Mouse (Mus musculus): ENCODE measurements around the gene Lrrc47. TPM values are rescaled to one million over a fixed set of nuclear protein-coding genes. Genes with fewer than 3 reads are reported as not detected.
A peak's percentile ranks its signal among the peaks of the same experiment; 100 is the strongest.

Lrrc47 gene
- polyA plus RNA-seq (2014; fragmentation: Nextera tagmentation; extraction: Ambion mirVana): 11.9 TPM in 2 replicates

DNA sequence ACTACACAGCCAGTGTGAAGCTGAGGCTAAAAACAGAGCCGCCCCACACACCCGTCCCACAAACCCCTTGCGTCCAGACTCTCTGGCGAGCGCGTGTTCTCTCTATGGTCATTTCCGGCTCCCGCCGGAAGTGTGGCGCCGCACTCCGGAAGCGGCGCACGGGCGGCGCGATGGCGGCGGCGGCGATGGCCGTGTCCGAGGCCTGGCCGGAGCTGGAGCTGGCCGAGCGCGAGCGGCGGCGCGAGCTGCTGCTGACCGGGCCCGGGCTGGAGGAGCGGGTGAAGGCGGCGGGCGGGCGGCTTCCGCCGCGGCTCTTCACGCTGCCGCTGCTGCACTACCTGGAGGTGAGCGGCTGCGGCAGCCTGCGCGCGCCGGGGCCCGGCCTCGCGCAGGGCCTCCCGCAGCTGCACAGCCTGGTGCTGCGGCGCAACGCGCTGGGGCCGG lies at the start of gene Lrrc47:
TSS of gene Lrrc47 (plus strand) at position 86 of the 444 bp plus-strand sequence.
- no peaks in the 10 kb centered on the region for H3K27me3 ChIP-seq (ENCODE audit: control insufficient read depth, insufficient read depth, low read length)
- H3K4me2 ChIP-seq (ENCODE audit: low read depth, low read length): peak within 1 kb of the TSS; percentile 92
- peak within 1 kb of the TSS; percentile 100 for H3K4me3 ChIP-seq (ENCODE audit: low read depth, low read length)
- peak within 1 kb of the TSS; percentile 41; the same call in 1 of the 2 replicates for H3K27ac ChIP-seq (replicated peaks; ENCODE audit: low read depth, low read length)
- H3K9me3 ChIP-seq (replicated peaks; ENCODE audit: control insufficient read depth, low read length): no peaks in the 10 kb centered on the region
- DNase-seq (ENCODE audit: low spot score) (peak; percentile 91), ATAC-seq (replicated peaks; ENCODE audit: insufficient number of reproducible peaks, low FRiP score, low TSS enrichment, low read depth) (peak; percentile 93)
- H3K9ac ChIP-seq (replicated peaks; ENCODE audit: low read length): peak within 1 kb of the TSS; percentile 95
- WGBS: under 1% methylated on average over 40 of the region's 59 CpGs
- no peaks in the 10 kb centered on the region; the same call in 1 of the 2 replicates for H3K4me1 ChIP-seq (ENCODE audit: control insufficient read depth, insufficient read depth, low read length)
- no peaks in the 10 kb centered on the region for H3K36me3 ChIP-seq (replicated peaks; ENCODE audit: control insufficient read depth, insufficient read depth, low read depth, low read length)

GRCm38 (mm10) chr4:153962631-153963030 lies 48.9 kb upstream of the Lrrc47 start:
- no peak overlapping the region for H3K4me2 ChIP-seq (ENCODE audit: low read depth, low read length)
- DNase-seq (ENCODE audit: low spot score) (no peak), ATAC-seq (replicated peaks; ENCODE audit: insufficient number of reproducible peaks, low FRiP score, low TSS enrichment, low read depth) (no peak)
- H3K27me3 ChIP-seq (ENCODE audit: control insufficient read depth, insufficient read depth, low read length): no peaks in the 10 kb centered on the region
- H3K9me3 ChIP-seq (replicated peaks; ENCODE audit: control insufficient read depth, low read length): no peaks in the 10 kb centered on the region
- WGBS: 85% methylated on average over 7 of the region's 7 CpGs
- H3K4me1 ChIP-seq (ENCODE audit: control insufficient read depth, insufficient read depth, low read length): no peaks in the 10 kb centered on the region
- H3K36me3 ChIP-seq (replicated peaks; ENCODE audit: control insufficient read depth, insufficient read depth, low read depth, low read length): peaks cover 5% of the 10 kb centered on the region
- H3K27ac ChIP-seq (replicated peaks; ENCODE audit: low read depth, low read length): no peak overlapping the region
- H3K4me3 ChIP-seq (ENCODE audit: low read depth, low read length): no peak overlapping the region
- no peak overlapping the region for H3K9ac ChIP-seq (replicated peaks; ENCODE audit: low read length)

DNA sequence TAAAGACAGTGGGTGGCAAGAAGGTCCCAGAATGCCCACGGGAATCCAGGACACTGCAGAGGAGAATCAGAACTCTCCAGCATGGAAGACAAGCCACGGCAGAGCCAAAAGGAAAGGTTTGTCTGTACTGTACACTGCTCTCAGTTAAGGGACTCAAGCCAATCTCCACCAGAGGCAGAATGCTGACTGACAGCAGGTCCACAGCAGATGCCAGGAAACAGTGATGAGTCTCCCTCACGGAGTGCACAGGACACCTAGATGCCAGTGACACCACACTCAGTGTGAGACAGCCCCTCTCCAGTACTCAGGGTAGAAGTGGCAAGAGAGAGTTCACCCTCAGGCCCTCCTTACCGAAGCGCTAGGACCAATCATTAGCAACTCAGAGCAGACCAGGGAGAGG lies 44.9 kb upstream of the Lrrc47 start:
- no peaks in the 10 kb centered on the region; the same call in none of the 2 replicates for H3K36me3 ChIP-seq (replicated peaks; ENCODE audit: control insufficient read depth, insufficient read depth, low read depth, low read length)
- no peak for ATAC-seq (replicated peaks; ENCODE audit: insufficient number of reproducible peaks, low FRiP score, low TSS enrichment, low read depth)
- 80% methylated on average over 5 of the region's 5 CpGs for WGBS

GRCm38 (mm10) chr4:153967556-153967955 lies 44.0 kb upstream of the Lrrc47 start:
- 90% methylated on average over 2 of the region's 2 CpGs for WGBS
- H3K9ac ChIP-seq (replicated peaks; ENCODE audit: low read length): no peak overlapping the region

More for the DNA sequence above, 44.9 kb upstream of the Lrrc47 start:
- Histone ChIP-seq H3K4me1 (ENCODE audit: control insufficient read depth, insufficient read depth, low read length) (no peaks in the 10 kb centered on the region), H3K27ac (replicated peaks; ENCODE audit: low read depth, low read length) (no peak overlapping the region), H3K9me3 (replicated peaks; ENCODE audit: control insufficient read depth, low read length) (no peaks in the 10 kb centered on the region), H3K27me3 (ENCODE audit: control insufficient read depth, insufficient read depth, low read length) (no peaks in the 10 kb centered on the region), H3K4me2 (ENCODE audit: low read depth, low read length) (no peak overlapping the region), H3K9ac (replicated peaks; ENCODE audit: low read length) (no peak overlapping the region), H3K4me3 (ENCODE audit: low read depth, low read length) (no peak overlapping the region)
- DNase-seq (ENCODE audit: low spot score): no peak

DNA sequence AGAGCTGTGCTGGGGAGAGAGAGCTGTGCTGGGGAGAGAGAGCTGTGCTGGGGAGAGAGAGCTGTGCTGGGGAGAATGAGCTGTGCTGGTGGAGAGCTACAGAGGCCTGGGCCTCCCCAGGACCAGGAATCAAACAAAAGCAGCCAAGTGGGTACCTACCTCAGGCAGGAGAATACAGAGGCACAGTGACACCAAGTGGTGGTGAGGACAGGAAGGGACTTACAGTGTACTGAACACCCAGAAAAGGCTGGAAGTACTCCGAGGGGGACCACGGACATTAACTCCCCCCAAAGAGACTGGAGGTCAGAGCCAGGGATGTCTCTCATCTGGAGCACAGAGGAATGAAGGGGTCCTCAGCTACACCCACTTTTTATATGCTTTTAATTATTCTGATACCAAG lies 43.5 kb upstream of the Lrrc47 start:
- Histone ChIP-seq H3K4me3 (ENCODE audit: low read depth, low read length) (no peak overlapping the region), H3K4me2 (ENCODE audit: low read depth, low read length) (no peak overlapping the region), H3K27ac (replicated peaks; ENCODE audit: low read depth, low read length) (no peak overlapping the region), H3K36me3 (replicated peaks; ENCODE audit: control insufficient read depth, insufficient read depth, low read depth, low read length) (no peaks in the 10 kb centered on the region; the same call in none of the 2 replicates), H3K9ac (replicated peaks; ENCODE audit: low read length) (no peak overlapping the region), H3K4me1 (ENCODE audit: control insufficient read depth, insufficient read depth, low read length) (no peaks in the 10 kb centered on the region), H3K9me3 (replicated peaks; ENCODE audit: control insufficient read depth, low read length) (no peaks in the 10 kb centered on the region), H3K27me3 (ENCODE audit: control insufficient read depth, insufficient read depth, low read length) (no peaks in the 10 kb centered on the region)
- 81% methylated on average over 2 of the region's 2 CpGs for WGBS
- no peak for ATAC-seq (replicated peaks; ENCODE audit: insufficient number of reproducible peaks, low FRiP score, low TSS enrichment, low read depth)
- DNase-seq (ENCODE audit: low spot score): no peak

More at GRCm38 (mm10) chr4:153967556-153967955, 44.0 kb upstream of the Lrrc47 start:
- no peaks in the 10 kb centered on the region for H3K9me3 ChIP-seq (replicated peaks; ENCODE audit: control insufficient read depth, low read length)
- no peaks in the 10 kb centered on the region for H3K27me3 ChIP-seq (ENCODE audit: control insufficient read depth, insufficient read depth, low read length)
- H3K4me3 ChIP-seq (ENCODE audit: low read depth, low read length): no peak overlapping the region
- no peaks in the 10 kb centered on the region; the same call in none of the 2 replicates for H3K36me3 ChIP-seq (replicated peaks; ENCODE audit: control insufficient read depth, insufficient read depth, low read depth, low read length)
- H3K27ac ChIP-seq (replicated peaks; ENCODE audit: low read depth, low read length): no peak overlapping the region
- DNase-seq (ENCODE audit: low spot score) (no peak), ATAC-seq (replicated peaks; ENCODE audit: insufficient number of reproducible peaks, low FRiP score, low TSS enrichment, low read depth) (no peak)
- no peaks in the 10 kb centered on the region for H3K4me1 ChIP-seq (ENCODE audit: control insufficient read depth, insufficient read depth, low read length)
- H3K4me2 ChIP-seq (ENCODE audit: low read depth, low read length): no peak overlapping the region

DNA sequence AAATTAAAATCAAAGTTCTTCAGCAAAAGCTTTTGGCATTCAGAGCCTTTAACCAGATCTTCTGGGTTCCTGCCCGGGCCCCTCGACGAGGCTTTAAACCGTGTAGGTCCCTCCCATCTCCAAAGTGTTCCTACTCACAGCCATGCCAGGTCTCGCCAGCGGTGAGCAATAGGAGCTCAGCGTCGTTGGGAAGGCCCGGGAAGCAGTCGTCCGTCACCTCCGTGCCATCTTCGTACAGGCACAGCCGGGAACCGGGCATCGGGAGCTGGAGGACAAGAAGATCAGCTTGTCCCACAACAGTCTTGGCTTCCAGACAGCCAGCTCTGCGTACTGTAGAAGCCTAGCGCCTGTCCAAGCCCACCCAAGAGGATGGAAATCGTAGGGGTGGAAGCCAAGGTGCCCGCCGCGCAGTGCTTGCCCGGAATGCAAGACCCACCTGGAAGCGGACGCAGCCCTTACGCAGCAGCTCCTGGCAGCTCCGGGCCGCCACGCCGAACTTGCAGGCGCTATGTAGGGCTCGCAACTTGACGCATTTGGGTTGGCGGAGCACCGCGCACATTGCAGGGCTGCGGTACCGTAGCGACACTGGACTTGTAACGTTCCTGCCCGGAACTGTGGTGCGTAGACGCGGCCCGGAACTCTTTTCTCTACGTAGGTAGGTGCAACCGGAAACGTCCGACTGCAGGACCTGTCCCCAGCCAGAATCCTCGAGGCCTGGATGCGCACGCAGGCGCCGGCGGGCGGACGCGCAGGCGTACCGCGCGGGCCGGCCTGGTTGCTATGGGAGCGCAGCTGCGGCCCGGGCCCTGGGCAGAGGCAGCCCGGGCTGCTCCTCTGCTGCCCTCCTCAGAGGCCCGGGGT lies 36.9 kb upstream of the Lrrc47 start, which contains the start of the genes Dffb and Cep104:
TSS of gene Dffb (minus strand) at position 696 of the 861 bp plus-strand sequence.
TSS of gene Cep104 (plus strand) at position 764 of the 861 bp plus-strand sequence.
- peak; percentile 97 for ATAC-seq (replicated peaks; ENCODE audit: insufficient number of reproducible peaks, low FRiP score, low TSS enrichment, low read depth)
- Histone ChIP-seq H3K9ac (replicated peaks; ENCODE audit: low read length) (peak within 1 kb of the TSS; percentile 90), H3K27me3 (ENCODE audit: control insufficient read depth, insufficient read depth, low read length) (no peaks in the 10 kb centered on the region), H3K4me3 (ENCODE audit: low read depth, low read length) (peak within 1 kb of the TSS; percentile 94), H3K36me3 (replicated peaks; ENCODE audit: control insufficient read depth, insufficient read depth, low read depth, low read length) (no peaks in the 10 kb centered on the region; the same call in none of the 2 replicates), H3K9me3 (replicated peaks; ENCODE audit: control insufficient read depth, low read length) (no peaks in the 10 kb centered on the region), H3K27ac (replicated peaks; ENCODE audit: low read depth, low read length) (no peak within 1 kb of the TSS), H3K4me1 (ENCODE audit: control insufficient read depth, insufficient read depth, low read length) (no peaks in the 10 kb centered on the region; the same call in 1 of the 2 replicates), H3K4me2 (ENCODE audit: low read depth, low read length) (peak within 1 kb of the TSS; percentile 92)
- WGBS: 2% methylated on average over 68 of the region's 68 CpGs
- peak; percentile 95 for DNase-seq (ENCODE audit: low spot score)

DNA sequence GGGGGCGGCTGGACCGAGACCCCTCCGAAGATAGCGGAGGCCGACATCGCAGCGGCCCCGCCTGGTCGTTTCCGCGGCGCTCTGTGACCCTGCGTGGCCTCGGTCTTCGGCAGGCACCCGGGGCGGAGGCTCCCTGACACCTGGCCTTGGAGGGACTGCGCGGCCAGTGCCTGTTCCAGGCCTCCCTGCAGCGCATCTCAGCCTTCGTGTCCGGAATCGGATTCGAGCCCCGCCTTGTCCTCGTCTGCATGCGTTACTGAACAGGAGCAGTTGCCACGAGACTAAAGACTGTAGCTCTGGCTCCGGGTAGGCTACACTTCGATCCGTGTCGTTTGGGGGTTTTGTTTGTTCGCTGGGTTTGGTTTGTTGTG lies 36.3 kb upstream of the Lrrc47 start:
- no peak overlapping the region for H3K27ac ChIP-seq (replicated peaks; ENCODE audit: low read depth, low read length)
- WGBS: under 1% methylated on average over 33 of the region's 33 CpGs
- peak; percentile 47 for ATAC-seq (replicated peaks; ENCODE audit: insufficient number of reproducible peaks, low FRiP score, low TSS enrichment, low read depth)

DNA sequence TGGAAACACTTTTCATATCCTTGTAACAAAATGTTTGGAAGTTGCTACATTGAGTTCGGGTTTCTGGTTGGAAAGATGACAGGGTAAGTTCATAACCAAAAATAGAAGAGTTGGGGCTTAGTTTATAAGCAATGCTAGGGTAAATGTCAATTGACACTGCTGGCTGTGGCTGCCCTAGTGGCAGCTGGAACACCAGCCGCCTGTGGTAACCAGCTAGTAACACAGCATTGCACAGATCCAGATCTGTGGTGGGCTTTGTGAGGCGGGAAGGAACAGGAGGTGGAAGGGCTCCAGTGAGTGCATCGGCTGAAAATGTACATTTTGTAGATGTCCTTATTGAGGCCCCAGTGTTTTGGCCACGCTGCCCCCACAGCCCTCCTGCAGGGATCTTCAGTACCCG lies 35.8 kb upstream of the Lrrc47 start:
- H3K4me3 ChIP-seq (ENCODE audit: low read depth, low read length): peak overlapping the region; percentile 94

More for the DNA sequence above, 36.3 kb upstream of the Lrrc47 start:
- H3K36me3 ChIP-seq (replicated peaks; ENCODE audit: control insufficient read depth, insufficient read depth, low read depth, low read length): no peaks in the 10 kb centered on the region; the same call in none of the 2 replicates
- no peaks in the 10 kb centered on the region for H3K27me3 ChIP-seq (ENCODE audit: control insufficient read depth, insufficient read depth, low read length)
- no peaks in the 10 kb centered on the region for H3K9me3 ChIP-seq (replicated peaks; ENCODE audit: control insufficient read depth, low read length)
- peak overlapping the region; percentile 67 for H3K4me2 ChIP-seq (ENCODE audit: low read depth, low read length)
- no peaks in the 10 kb centered on the region; the same call in 1 of the 2 replicates for H3K4me1 ChIP-seq (ENCODE audit: control insufficient read depth, insufficient read depth, low read length)
- H3K9ac ChIP-seq (replicated peaks; ENCODE audit: low read length): peak overlapping the region; percentile 90
- peak overlapping the region; percentile 94 for H3K4me3 ChIP-seq (ENCODE audit: low read depth, low read length)
- DNase-seq (ENCODE audit: low spot score): peak; percentile 14

More for the DNA sequence above, 35.8 kb upstream of the Lrrc47 start:
- Histone ChIP-seq H3K36me3 (replicated peaks; ENCODE audit: control insufficient read depth, insufficient read depth, low read depth, low read length) (no peaks in the 10 kb centered on the region; the same call in none of the 2 replicates), H3K4me1 (ENCODE audit: control insufficient read depth, insufficient read depth, low read length) (no peaks in the 10 kb centered on the region; the same call in 1 of the 2 replicates), H3K9me3 (replicated peaks; ENCODE audit: control insufficient read depth, low read length) (no peaks in the 10 kb centered on the region), H3K9ac (replicated peaks; ENCODE audit: low read length) (peak overlapping the region; percentile 32; the same call in 1 of the 2 replicates), H3K27me3 (ENCODE audit: control insufficient read depth, insufficient read depth, low read length) (no peaks in the 10 kb centered on the region), H3K27ac (replicated peaks; ENCODE audit: low read depth, low read length) (no peak overlapping the region), H3K4me2 (ENCODE audit: low read depth, low read length) (peak overlapping the region; percentile 67)
- WGBS: 40% methylated on average over 6 of the region's 6 CpGs
- DNase-seq (ENCODE audit: low spot score) (no peak), ATAC-seq (replicated peaks; ENCODE audit: insufficient number of reproducible peaks, low FRiP score, low TSS enrichment, low read depth) (no peak)

Measured in embryonic facial prominence, embryonic 11.5 days (tissue).